In the genomic region with DNA sequence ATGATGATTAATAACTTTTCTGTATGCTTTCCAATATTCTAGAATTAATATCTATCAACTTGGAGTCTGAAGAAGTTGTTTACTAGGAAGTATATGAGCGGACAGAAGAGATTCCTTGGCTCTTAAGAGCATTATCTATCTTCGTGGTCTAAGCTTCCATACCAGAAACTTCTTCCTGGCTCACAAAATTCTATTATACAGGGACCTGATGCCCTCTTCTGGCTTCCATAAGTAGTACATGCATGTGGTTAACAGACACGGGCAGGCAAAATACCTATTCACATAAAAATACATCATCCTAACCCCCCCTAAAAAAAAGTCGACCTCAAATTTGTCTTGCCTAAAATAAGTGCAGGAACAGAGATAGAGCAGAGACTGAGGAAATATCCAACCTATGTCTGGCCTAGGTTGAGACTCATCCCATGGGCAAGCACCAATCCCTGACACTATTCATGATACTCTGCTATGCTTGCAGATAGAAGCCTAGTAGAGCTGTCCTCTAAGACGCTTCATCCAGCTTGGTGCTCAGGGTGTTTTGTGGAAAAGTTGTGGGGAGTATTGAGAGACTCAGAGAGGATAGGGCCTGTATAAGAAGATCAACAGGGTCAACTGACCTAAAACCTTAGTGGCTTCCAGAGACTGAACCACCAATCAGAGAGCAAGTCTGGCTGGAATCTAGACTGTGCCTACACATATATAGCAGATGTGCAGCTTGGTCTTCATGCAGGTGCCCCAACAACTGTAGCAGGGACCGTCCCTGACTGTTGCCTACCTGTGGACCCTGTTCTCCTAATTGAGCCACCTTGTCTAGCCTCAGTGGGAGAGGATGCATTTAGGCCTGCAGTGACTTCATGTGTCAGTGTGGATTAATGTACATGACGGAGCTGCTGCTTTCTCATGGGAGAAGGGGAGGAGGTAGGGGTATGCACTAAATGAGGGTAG, we compare ENCODE assay signal across 9 mouse cellular contexts. TPM values are rescaled to one million over a fixed set of nuclear protein-coding genes. Genes with fewer than 3 reads are reported as not detected.
DNase-seq lines count a peak whose midpoint lies in the region; ATAC-seq lines count a peak whose summit lies in the region.
"Had no signal": no experiment of that assay in that cellular context is flagged by ENCODE, and none has a peak within 500 bp of the region (broad histone marks: within the 10 kb centered on the region; RNA-seq: fewer than 3 reads in every experiment).

No protein-coding gene starts in this region.

- no peak overlapping the region for H3K9ac ChIP-seq in midbrain, embryonic 13.5 days (replicated peaks)

- no peaks in the 10 kb centered on the region for H3K9me3 ChIP-seq in midbrain, embryonic 13.5 days

- 37% methylated on average over 7 of the region's 7 CpGs for WGBS in midbrain, embryonic 13.5 days

- H3K27ac ChIP-seq in midbrain, embryonic 13.5 days, result no peak overlapping the region
- H3K27ac ChIP-seq: macrophage had no signal

- no peak overlapping the region for H3K4me2 ChIP-seq in midbrain, embryonic 13.5 days (replicated peaks)

- intact Hi-C loops in heart, postnatal 36 days (cut with DNase I), result loop anchor here (2.0 kb wide), 4 partner anchors 93 to 269 kb away; no protein-coding TSS in a partner anchor

- DNase-seq in adrenal gland, adult (ENCODE audit: inconsistent age in 2 of 2, low spot score in 1 of 2), result peak; percentile 20 to 81
- no peak for DNase-seq in adrenal gland, adult 8-10 months
- DNase-seq in urinary bladder, postnatal 36 days (ENCODE audit: low spot score in 2 of 2), result peak; percentile 13
- no peak for DNase-seq in urinary bladder, postnatal 10 days (ENCODE audit: low spot score)
- peak; percentile 29 to 38 for DNase-seq in heart, postnatal 36 days
- DNase-seq in layer of hippocampus, adult 9-11 months, result peak; percentile 4
- DNase-seq in gastrocnemius, adult 8-10 months (ENCODE audit: low spot score in 2 of 2), result no peak

- no peak overlapping the region for H3K4me3 ChIP-seq in midbrain, embryonic 13.5 days (replicated peaks)

- no peaks in the 10 kb centered on the region for H3K36me3 ChIP-seq in midbrain, embryonic 13.5 days

- no peaks in the 10 kb centered on the region for H3K27me3 ChIP-seq in midbrain, embryonic 13.5 days

- H3K4me1 ChIP-seq in midbrain, embryonic 13.5 days (replicated peaks), result no peaks in the 10 kb centered on the region

- ATAC-seq in midbrain, embryonic 13.5 days, result peak; percentile 67

RNA-seq across cellular contexts. Expression of a gene that starts 2.5 kb away (rescaled TPM):
- under 1 TPM in 2 of 4 experiments, not detected in 2; 0.55 to 0.65 TPM for total RNA-seq in adrenal gland, adult 8-10 months (2022)
- total RNA-seq in heart, postnatal 36 days (2021), result not detected
- polyA plus RNA-seq in midbrain, embryonic 13.5 days (2015; fragmentation: Nextera tagmentation; extraction: Ambion mirVana), result not detected in 2 replicates
- not detected for total RNA-seq in gastrocnemius, adult 8-10 months (2022)

RNA-seq across cellular contexts. Expression of a gene that starts 53.2 kb away (rescaled TPM):
- total RNA-seq in adrenal gland, adult 8-10 months (2022), result 1 to 10 TPM in 2 of 4 experiments, under 1 TPM in 2; 0.59 to 1.8 (median 0.92) TPM
- total RNA-seq in heart, postnatal 36 days (2021), result 1 to 10 TPM; 1.3 to 1.9 TPM
- polyA plus RNA-seq in midbrain, embryonic 13.5 days (2015; fragmentation: Nextera tagmentation; extraction: Ambion mirVana), result 3.5 and 4.2 TPM in 2 replicates
- under 1 TPM in 3 of 4 experiments, not detected in 1; 0.17 to 0.65 (median 0.47) TPM for total RNA-seq in gastrocnemius, adult 8-10 months (2022)
- polyA plus RNA-seq: macrophage had no signal

Comparison
In these comparisons a context has a peak if more than half of its experiments do, and no peak if none do; other contexts are left out.
1. DNase-seq: peak in adrenal gland, adult (2 of 2), urinary bladder, postnatal 36 days (2 of 2), heart, postnatal 36 days (2 of 2) and layer of hippocampus, adult 9-11 months (single experiment); none in adrenal gland, adult 8-10 months (single experiment), urinary bladder, postnatal 10 days (single experiment) and gastrocnemius, adult 8-10 months (0 of 2).